Mouse (Mus musculus) stomach, postnatal 0 days (tissue): ENCODE data around the gene Elovl7.

ENCODE experiments used
- CTCF ChIP-seq: IDR thresholded peaks from 2 replicates; pipeline ENCODE4 v1.5.1; 2016; ENCODE audit warnings: antibody characterized with exemption, low read depth, mild to moderate bottlenecking, moderate library complexity
- EP300 ChIP-seq: optimal IDR thresholded peaks from 2 replicates; pipeline ENCODE3; 2016; ENCODE audit warnings: antibody characterized with exemption

GRCm38 (mm10) chr13:108271458-108272148, 57.4 kb downstream of the Elovl7 start:
- no peak for TF ChIP-seq EP300
- no peak for TF ChIP-seq CTCF
